Mouse (Mus musculus): Measurements from ENCODE around the gene Smim22. TPM values are rescaled to one million over a fixed set of nuclear protein-coding genes. Genes with fewer than 3 reads are reported as not detected.

The Smim22 gene
- polyA plus RNA-seq, 1 experiment from 2014 or later = 133 TPM

DNA sequence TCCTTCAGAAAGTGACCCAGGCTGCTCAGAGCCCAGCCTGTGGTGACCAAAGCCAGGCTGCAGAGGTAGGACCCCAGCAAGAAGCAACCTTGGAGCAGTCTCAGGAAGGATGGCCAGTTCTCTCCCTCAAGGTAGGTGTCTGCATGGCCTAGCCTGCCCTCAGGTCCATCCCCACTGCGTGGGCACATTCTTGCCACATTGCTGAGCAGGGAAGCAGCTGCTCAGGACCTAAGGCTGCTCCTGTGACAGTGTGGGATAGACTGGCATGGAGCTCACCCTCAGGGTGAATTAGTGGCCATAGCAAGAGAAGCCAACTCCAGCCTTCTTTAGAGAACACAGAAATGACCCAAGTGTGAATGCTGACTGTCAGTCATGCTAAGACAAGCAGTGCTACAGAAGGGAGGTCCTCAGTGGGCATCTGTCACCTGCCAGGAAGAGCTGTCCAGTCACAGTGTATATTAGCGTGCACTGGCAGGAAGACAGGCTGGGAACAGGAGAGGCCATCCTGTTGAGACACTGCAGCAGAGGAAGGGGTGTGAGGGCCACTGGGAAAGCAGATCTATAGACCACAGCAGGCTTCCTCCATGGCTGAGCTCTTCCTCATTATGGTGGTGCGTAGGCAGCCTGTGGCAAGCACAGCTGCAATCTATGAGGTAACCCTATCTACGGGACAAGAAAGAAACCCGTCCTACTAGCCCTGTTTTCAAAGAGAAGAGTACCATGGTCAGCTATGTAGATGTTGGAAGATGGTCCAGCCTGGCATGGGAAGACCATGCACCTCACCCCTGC lies 37.8 kb upstream of the Smim22 start:
- no peak overlapping the region for H3K27ac ChIP-seq (ENCODE audit: low read length)
- no peaks in the 10 kb centered on the region for H3K9me3 ChIP-seq (ENCODE audit: control insufficient read depth, low read length)
- H3K4me3 ChIP-seq (ENCODE audit: low read length) = no peak overlapping the region
- no peak overlapping the region for H3K4me2 ChIP-seq (ENCODE audit: low read depth, low read length)
- ATAC-seq = no peak
- 0 out of 2 replicates have a peak overlapping the region, but pooled peaks have one; percentile 17 for H3K9ac ChIP-seq (ENCODE audit: low read depth, low read length)
- H3K27me3 ChIP-seq (replicated peaks; ENCODE audit: control insufficient read depth, insufficient read depth, low read length) = no peaks in the 10 kb centered on the region
- peaks cover 3% of the 10 kb centered on the region; the same call in 1 of the 2 replicates for H3K4me1 ChIP-seq (ENCODE audit: control insufficient read depth, insufficient read depth, low read length)
- H3K36me3 ChIP-seq (ENCODE audit: control insufficient read depth, insufficient read depth, low read length) = no peaks in the 10 kb centered on the region
- WGBS = 82% methylated on average over 5 of the region's 5 CpGs

DNA sequence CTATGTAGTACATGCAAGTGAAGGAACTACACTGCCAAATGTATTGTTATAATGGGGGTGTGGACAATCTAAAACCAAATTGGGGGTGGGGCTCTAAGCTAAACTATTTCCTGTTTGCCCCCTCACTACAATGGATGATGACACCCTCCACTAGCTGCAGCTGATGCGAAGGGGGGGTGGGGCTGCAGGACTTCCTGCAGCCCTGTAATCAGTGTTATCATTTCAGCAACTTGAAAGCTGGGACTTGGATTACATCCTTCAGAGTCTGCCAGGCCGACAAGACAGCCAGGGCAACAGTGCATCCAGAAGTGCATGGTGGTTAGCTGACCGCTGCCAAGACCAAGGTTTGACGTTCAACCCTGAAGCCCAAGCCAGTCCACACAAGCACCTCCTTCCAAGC lies 35.5 kb upstream of the Smim22 start:
- no peak for ATAC-seq
- 66% methylated on average over 4 of the region's 4 CpGs for WGBS
- no peak overlapping the region for H3K9ac ChIP-seq (ENCODE audit: low read depth, low read length)

DNA sequence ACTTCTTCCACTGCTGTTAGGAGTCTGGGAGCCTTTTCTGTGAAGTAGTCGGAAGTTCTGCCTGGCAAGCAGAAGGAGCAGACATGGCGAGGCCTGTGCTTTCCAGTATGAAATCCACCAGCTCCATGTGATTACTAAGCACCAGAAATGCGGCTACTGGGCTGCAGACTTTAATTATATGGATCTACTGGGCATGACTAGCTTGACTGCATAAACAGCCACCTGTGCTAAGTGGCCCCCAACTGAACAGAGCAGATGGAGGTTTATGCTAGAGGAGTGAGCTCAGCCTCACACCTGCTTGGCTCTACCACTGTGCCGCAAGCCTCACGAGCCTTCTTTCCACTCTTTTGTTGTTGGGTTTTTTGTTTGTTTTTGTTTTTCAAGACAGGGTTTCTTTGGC lies 32.6 kb upstream of the Smim22 start:
- no peak overlapping the region for H3K4me2 ChIP-seq (ENCODE audit: low read depth, low read length)
- WGBS = 87% methylated on average over 5 of the region's 5 CpGs
- ATAC-seq = no peak
- no peaks in the 10 kb centered on the region for H3K36me3 ChIP-seq (ENCODE audit: control insufficient read depth, insufficient read depth, low read length)
- no peaks in the 10 kb centered on the region for H3K27me3 ChIP-seq (replicated peaks; ENCODE audit: control insufficient read depth, insufficient read depth, low read length)
- no peak overlapping the region for H3K9ac ChIP-seq (ENCODE audit: low read depth, low read length)
- H3K9me3 ChIP-seq (ENCODE audit: control insufficient read depth, low read length) = no peaks in the 10 kb centered on the region
- no peak overlapping the region for H3K4me3 ChIP-seq (ENCODE audit: low read length)
- H3K4me1 ChIP-seq (ENCODE audit: control insufficient read depth, insufficient read depth, low read length) = no peaks in the 10 kb centered on the region; the same call in 1 of the 2 replicates
- no peak overlapping the region for H3K27ac ChIP-seq (ENCODE audit: low read length)

More for the DNA sequence above, 35.5 kb upstream of the Smim22 start:
- no peaks in the 10 kb centered on the region for H3K27me3 ChIP-seq (replicated peaks; ENCODE audit: control insufficient read depth, insufficient read depth, low read length)
- H3K4me1 ChIP-seq (ENCODE audit: control insufficient read depth, insufficient read depth, low read length) = no peaks in the 10 kb centered on the region; the same call in 1 of the 2 replicates
- no peaks in the 10 kb centered on the region for H3K9me3 ChIP-seq (ENCODE audit: control insufficient read depth, low read length)
- no peaks in the 10 kb centered on the region for H3K36me3 ChIP-seq (ENCODE audit: control insufficient read depth, insufficient read depth, low read length)
- no peak overlapping the region for H3K27ac ChIP-seq (ENCODE audit: low read length)
- no peak overlapping the region for H3K4me2 ChIP-seq (ENCODE audit: low read depth, low read length)
- no peak overlapping the region for H3K4me3 ChIP-seq (ENCODE audit: low read length)

DNA sequence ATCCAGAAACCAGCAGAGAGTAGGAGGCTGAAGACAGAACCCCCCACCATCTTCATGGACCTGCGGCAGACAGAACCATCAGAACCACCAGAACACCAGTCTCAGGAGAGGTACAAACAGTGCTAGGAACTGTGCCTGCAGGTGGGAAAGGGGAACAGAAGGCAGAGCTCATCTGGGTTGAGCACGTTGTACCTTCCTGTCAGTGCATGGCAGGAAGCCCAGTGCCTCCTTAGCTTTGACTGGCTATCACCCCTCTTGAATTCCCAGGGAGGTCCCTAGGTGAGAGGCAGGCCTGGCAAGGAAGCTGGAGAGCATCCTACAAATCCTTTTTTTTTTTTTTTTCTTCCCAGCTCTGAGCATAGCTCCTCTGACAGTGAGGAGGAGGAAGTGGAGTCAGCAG lies 30.9 kb upstream of the Smim22 start:
- no peak for ATAC-seq
- H3K9ac ChIP-seq (ENCODE audit: low read depth, low read length) = no peak overlapping the region
- no peak overlapping the region for H3K4me3 ChIP-seq (ENCODE audit: low read length)
- no peaks in the 10 kb centered on the region for H3K36me3 ChIP-seq (ENCODE audit: control insufficient read depth, insufficient read depth, low read length)
- no peaks in the 10 kb centered on the region for H3K9me3 ChIP-seq (ENCODE audit: control insufficient read depth, low read length)
- H3K4me1 ChIP-seq (ENCODE audit: control insufficient read depth, insufficient read depth, low read length) = no peaks in the 10 kb centered on the region; the same call in 1 of the 2 replicates
- H3K27ac ChIP-seq (ENCODE audit: low read length) = no peak overlapping the region
- 67% methylated on average over 2 of the region's 2 CpGs for WGBS
- no peak overlapping the region for H3K4me2 ChIP-seq (ENCODE audit: low read depth, low read length)
- H3K27me3 ChIP-seq (replicated peaks; ENCODE audit: control insufficient read depth, insufficient read depth, low read length) = no peaks in the 10 kb centered on the region

DNA sequence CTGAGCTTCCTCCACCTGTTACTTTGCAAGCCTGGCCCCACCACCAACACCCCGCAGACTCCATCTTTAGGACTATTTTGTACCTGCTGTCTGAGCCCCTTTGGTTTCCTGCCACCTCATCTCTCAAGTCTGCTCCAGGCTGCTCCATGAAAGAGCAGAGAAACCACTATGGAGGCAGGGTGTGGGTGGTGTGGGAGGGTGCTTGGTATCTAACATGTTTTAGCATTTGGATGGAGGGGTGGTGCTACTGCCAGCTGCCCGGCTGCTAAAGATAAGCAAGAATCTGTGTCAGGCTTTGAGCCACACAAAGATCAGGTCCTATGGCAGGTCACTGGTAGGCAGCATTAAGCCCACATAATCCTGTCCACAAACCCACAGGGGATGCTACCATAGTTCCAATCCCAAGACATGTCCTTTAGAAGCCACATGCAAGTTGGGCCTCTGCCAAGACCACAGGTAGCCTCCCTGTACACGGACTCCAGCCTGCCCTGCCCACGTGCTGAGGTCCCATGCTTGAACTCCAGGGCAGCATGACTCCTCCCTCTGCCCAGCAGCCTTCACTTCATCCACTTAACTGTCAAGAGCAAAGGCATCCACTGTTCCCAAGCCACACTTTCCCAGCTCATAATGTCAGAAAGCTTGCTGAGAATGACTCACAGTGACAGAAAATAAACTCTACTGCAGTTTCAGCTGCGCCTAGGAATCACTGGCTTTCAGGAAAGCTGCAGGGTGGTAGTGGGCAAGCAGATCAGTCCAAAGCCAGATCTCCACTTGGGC lies 28.6 kb upstream of the Smim22 start:
- 47% methylated on average over 5 of the region's 5 CpGs for WGBS
- no peak overlapping the region for H3K4me2 ChIP-seq (ENCODE audit: low read depth, low read length)
- H3K36me3 ChIP-seq (ENCODE audit: control insufficient read depth, insufficient read depth, low read length) = no peaks in the 10 kb centered on the region
- no peaks in the 10 kb centered on the region for H3K9me3 ChIP-seq (ENCODE audit: control insufficient read depth, low read length)
- no peak overlapping the region for H3K27ac ChIP-seq (ENCODE audit: low read length)
- ATAC-seq = no peak
- no peak overlapping the region for H3K4me3 ChIP-seq (ENCODE audit: low read length)
- H3K27me3 ChIP-seq (replicated peaks; ENCODE audit: control insufficient read depth, insufficient read depth, low read length) = no peaks in the 10 kb centered on the region
- H3K4me1 ChIP-seq (ENCODE audit: control insufficient read depth, insufficient read depth, low read length) = no peaks in the 10 kb centered on the region; the same call in 1 of the 2 replicates
- no peak overlapping the region for H3K9ac ChIP-seq (ENCODE audit: low read depth, low read length)

DNA sequence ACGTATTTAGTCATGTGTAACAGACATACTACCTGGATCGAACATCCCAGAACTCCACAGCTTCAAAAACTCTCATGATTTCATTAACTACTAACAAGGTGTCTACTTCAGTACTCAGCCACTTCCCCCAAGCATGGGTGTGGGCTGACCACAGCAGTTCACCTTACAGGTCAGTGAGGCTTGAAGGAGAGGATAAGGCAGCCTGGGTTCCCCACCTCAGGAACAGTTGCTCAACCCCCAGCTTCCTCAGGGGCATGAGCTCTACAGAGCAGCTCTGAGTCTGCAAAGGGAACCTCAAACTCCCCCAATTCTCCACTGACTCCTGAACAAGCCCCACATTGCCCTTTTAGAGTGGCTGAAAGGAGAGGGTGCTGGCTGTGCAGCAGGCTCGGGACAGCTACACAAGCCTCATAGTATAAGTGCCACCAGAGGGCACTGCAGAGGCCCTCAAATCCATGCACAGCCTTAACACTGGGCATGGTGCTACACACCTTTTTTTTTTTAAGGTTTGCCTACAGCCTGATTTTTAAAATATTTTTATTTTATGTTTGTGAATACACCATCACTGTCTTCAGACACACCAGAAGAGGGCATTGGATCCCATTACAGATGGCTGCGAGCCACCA lies 27.2 kb upstream of the Smim22 start:
- ATAC-seq = peak; percentile 69; the same call in 1 of the 2 replicates
- Histone ChIP-seq H3K9me3 (ENCODE audit: control insufficient read depth, low read length) (no peaks in the 10 kb centered on the region), H3K9ac (ENCODE audit: low read depth, low read length) (no peak overlapping the region), H3K27me3 (replicated peaks; ENCODE audit: control insufficient read depth, insufficient read depth, low read length) (no peaks in the 10 kb centered on the region), H3K4me3 (ENCODE audit: low read length) (no peak overlapping the region), H3K4me1 (ENCODE audit: control insufficient read depth, insufficient read depth, low read length) (no peaks in the 10 kb centered on the region; the same call in 1 of the 2 replicates), H3K4me2 (ENCODE audit: low read depth, low read length) (no peak overlapping the region), H3K36me3 (ENCODE audit: control insufficient read depth, insufficient read depth, low read length) (no peaks in the 10 kb centered on the region), H3K27ac (ENCODE audit: low read length) (no peak overlapping the region)
- WGBS = 68% methylated on average over 4 of the region's 4 CpGs

DNA sequence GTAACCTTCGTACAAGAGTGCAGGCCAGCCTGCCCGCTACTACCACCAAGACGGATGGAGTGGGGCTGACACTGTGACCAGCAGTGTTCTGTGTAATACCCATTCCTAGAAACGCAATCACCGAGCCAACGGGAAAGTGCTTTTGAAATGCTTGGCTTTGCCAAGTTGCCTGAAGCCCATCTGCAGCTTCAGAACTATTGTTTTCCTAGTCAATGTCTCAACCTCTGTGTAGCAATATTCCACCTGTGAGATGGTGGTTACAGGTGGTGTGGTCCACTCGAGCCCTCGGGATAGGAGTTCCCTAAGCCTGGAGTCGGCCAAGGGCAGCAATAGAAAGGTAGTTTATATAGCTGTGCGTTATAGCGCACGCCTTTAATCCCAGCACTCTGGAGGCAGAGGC lies 22.4 kb upstream of the Smim22 start:
- ATAC-seq = no peak
- no peak overlapping the region for H3K27ac ChIP-seq (ENCODE audit: low read length)
- no peaks in the 10 kb centered on the region for H3K27me3 ChIP-seq (replicated peaks; ENCODE audit: control insufficient read depth, insufficient read depth, low read length)
- H3K4me3 ChIP-seq (ENCODE audit: low read length) = no peak overlapping the region
- H3K9me3 ChIP-seq (ENCODE audit: control insufficient read depth, low read length) = no peaks in the 10 kb centered on the region
- no peaks in the 10 kb centered on the region for H3K36me3 ChIP-seq (ENCODE audit: control insufficient read depth, insufficient read depth, low read length)
- WGBS = 92% methylated on average over 12 of the region's 12 CpGs
- H3K4me2 ChIP-seq (ENCODE audit: low read depth, low read length) = no peak overlapping the region
- H3K4me1 ChIP-seq (ENCODE audit: control insufficient read depth, insufficient read depth, low read length) = no peaks in the 10 kb centered on the region
- H3K9ac ChIP-seq (ENCODE audit: low read depth, low read length) = no peak overlapping the region

DNA sequence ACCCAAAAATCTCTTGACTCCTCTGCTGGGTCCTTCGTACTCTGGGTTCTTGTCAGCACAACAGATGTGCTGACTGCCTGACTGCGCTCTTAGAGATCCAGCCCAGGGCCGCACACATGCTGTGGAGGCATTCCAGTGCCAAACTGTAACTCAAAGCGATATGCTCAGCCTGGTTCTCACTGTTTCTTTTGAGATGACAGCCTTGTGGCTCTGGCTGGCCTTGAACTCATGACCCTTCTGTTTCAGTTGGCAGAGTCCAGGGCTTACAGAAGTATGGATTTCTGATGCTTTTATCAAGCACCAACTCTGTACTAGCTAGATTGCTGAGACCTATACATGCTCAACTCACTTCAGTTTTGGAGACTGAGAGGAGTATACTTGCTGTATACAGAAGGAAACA lies 13.8 kb upstream of the Smim22 start:
- peaks cover 8% of the 10 kb centered on the region; the same call in 1 of the 2 replicates for H3K4me1 ChIP-seq (ENCODE audit: control insufficient read depth, insufficient read depth, low read length)
- H3K36me3 ChIP-seq (ENCODE audit: control insufficient read depth, insufficient read depth, low read length) = no peaks in the 10 kb centered on the region
- H3K9me3 ChIP-seq (ENCODE audit: control insufficient read depth, low read length) = no peaks in the 10 kb centered on the region
- no peak overlapping the region for H3K4me2 ChIP-seq (ENCODE audit: low read depth, low read length)
- ATAC-seq = no peak
- no peak overlapping the region for H3K4me3 ChIP-seq (ENCODE audit: low read length)
- no peak overlapping the region for H3K27ac ChIP-seq (ENCODE audit: low read length)
- no peak overlapping the region for H3K9ac ChIP-seq (ENCODE audit: low read depth, low read length)
- H3K27me3 ChIP-seq (replicated peaks; ENCODE audit: control insufficient read depth, insufficient read depth, low read length) = no peaks in the 10 kb centered on the region
- 90% methylated on average over 4 of the region's 4 CpGs for WGBS

DNA sequence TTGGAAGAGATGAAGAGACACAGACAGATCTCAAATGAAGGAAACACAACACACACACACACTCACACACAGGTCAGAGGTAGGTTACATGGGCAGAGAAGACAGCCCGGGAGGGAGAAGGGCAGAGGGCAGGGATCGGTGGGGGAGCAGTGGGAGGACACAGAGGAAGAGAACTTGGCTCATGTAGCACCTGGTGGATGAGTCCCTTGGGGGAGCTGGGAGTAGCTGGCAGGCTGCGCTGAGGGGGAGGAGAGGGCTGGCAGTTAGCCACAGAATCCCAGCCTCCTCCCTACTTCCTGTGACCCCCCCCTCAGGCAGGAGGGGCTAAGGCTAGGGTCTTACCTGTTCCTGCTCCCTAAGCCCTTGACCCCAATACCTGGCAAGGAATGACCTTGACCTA lies 9.5 kb upstream of the Smim22 start, which contains the start of gene Sept12:
Gene Sept12, minus strand, starts transcription at position 300 of the 400 bp plus-strand sequence.
- WGBS = 21% methylated on average over 3 of the region's 3 CpGs

More for the DNA sequence above, 9.5 kb upstream of the Smim22 start, which contains the start of gene Sept12:
- Histone ChIP-seq H3K9me3 (ENCODE audit: control insufficient read depth, low read length) (no peaks in the 10 kb centered on the region), H3K27me3 (replicated peaks; ENCODE audit: control insufficient read depth, insufficient read depth, low read length) (no peaks in the 10 kb centered on the region), H3K27ac (ENCODE audit: low read length) (no peak within 1 kb of the TSS), H3K36me3 (ENCODE audit: control insufficient read depth, insufficient read depth, low read length) (no peaks in the 10 kb centered on the region), H3K4me3 (ENCODE audit: low read length) (no peak within 1 kb of the TSS), H3K4me2 (ENCODE audit: low read depth, low read length) (no peak within 1 kb of the TSS), H3K9ac (ENCODE audit: low read depth, low read length) (no peak within 1 kb of the TSS), H3K4me1 (ENCODE audit: control insufficient read depth, insufficient read depth, low read length) (peaks cover 13% of the 10 kb centered on the region; the same call in 1 of the 2 replicates)
- ATAC-seq = no peak; the same call in 1 of the 2 replicates

All from intestine, embryonic 16.5 days (tissue).